In genomic region chr4:33450356-33450755, GRCm38 (mm10) we compare ENCODE assay signal across 6 mouse cellular contexts.
DNase-seq lines count a peak whose midpoint lies in the region; ATAC-seq lines count a peak whose summit lies in the region.
"Not testable (repeated sequence)": the region's sequence is repeated elsewhere in the genome, so short reads cannot be mapped to it uniquely, and the experiment has no call there.

No protein-coding gene starts in this region.

- ATAC-seq in erythroid progenitor cell, adult 5-6 weeks (replicated peaks; ENCODE audit: low FRiP score, poor library complexity, severe bottlenecking), result peak; percentile 92
- peak; percentile 97 for ATAC-seq in liver, embryonic 12.5 days
- ATAC-seq in liver, embryonic 15.5 days (ENCODE audit: insufficient read depth), result peak; percentile 94
- ATAC-seq in megakaryocyte progenitor cell, adult 5-6 weeks (replicated peaks; ENCODE audit: poor library complexity), result peak; percentile 72
- peak; percentile 65; the same call in 1 of the 2 replicates for ATAC-seq in stomach, embryonic 15.5 days (ENCODE audit: insufficient read depth, low FRiP score, low read depth)

- H3K9me3 ChIP-seq in liver, embryonic 12.5 days (replicated peaks); liver, embryonic 15.5 days (replicated peaks); stomach, embryonic 15.5 days: not testable (repeated sequence)

- H3K4me1 ChIP-seq in liver, embryonic 12.5 days, result peaks cover 18% of the 10 kb centered on the region
- peaks cover 21% of the 10 kb centered on the region for H3K4me1 ChIP-seq in liver, embryonic 15.5 days (replicated peaks)
- H3K4me1 ChIP-seq in stomach, embryonic 15.5 days, result not testable (repeated sequence)

- 0 out of 2 replicates have a peak overlapping the region, but pooled peaks have one; percentile 9 for H3K9ac ChIP-seq in liver, embryonic 12.5 days
- H3K9ac ChIP-seq in liver, embryonic 15.5 days; stomach, embryonic 15.5 days: not testable (repeated sequence)

- H3K27ac ChIP-seq in liver, embryonic 12.5 days; stomach, embryonic 15.5 days: not testable (repeated sequence)
- 0 out of 2 replicates have a peak overlapping the region, but pooled peaks have one; percentile 33 for H3K27ac ChIP-seq in liver, embryonic 15.5 days (replicated peaks)

- not testable (repeated sequence) for H3K27me3 ChIP-seq in liver, embryonic 12.5 days (replicated peaks); liver, embryonic 15.5 days; stomach, embryonic 15.5 days (replicated peaks)

- not testable (repeated sequence) for H3K36me3 ChIP-seq in liver, embryonic 12.5 days; liver, embryonic 15.5 days (replicated peaks); stomach, embryonic 15.5 days

- peak; percentile 10 for DNase-seq in MEL-GATA-1-ER (ENCODE audit: extremely low read depth, low read depth)

- not testable (repeated sequence) for H3K4me3 ChIP-seq in liver, embryonic 12.5 days; liver, embryonic 15.5 days (replicated peaks); stomach, embryonic 15.5 days (replicated peaks)

- WGBS in liver, embryonic 12.5 days (ENCODE audit: insufficient replicate concordance), result 43% methylated on average over 8 of the region's 8 CpGs
- WGBS in liver, embryonic 15.5 days (ENCODE audit: insufficient replicate concordance), result 55% methylated on average over 8 of the region's 8 CpGs
- 89% methylated on average over 8 of the region's 8 CpGs for WGBS in stomach, embryonic 15.5 days

- not testable (repeated sequence) for H3K4me2 ChIP-seq in liver, embryonic 12.5 days; liver, embryonic 15.5 days; stomach, embryonic 15.5 days
